Mouse (Mus musculus): ENCODE measurements around the gene Zfp384.

Gene Zfp384

GRCm38 (mm10) chr6:125009129-125009180 lies at the start of gene Zfp384:
Gene Zfp384, plus strand, starts transcription at chr6:125009145.
- no peak for DNase-seq (ENCODE audit: low read depth, low spot score)

GRCm38 (mm10) chr6:124959960-124960359 lies 49.0 kb upstream of the Zfp384 start:
- no peak for DNase-seq (ENCODE audit: low read depth, low spot score)

DNA sequence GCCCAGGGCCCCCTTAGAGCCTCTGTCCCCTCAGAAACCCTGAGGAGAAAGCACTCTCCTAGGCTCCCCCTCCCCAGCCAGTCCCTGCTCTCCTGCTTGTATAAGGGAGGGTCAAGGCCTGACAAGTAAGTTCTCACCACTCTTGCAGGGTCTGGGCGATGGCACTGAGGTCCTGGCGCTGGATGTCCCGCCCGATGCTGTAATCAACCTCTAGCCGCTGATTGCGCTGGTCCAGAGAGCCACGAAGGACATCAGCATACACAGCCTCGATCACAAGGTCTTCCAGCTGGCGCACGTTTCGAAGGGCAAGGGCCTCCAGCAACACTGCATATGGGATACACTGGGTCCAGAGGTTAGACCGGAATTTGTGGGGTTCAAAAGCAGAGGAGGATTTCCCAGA lies 47.9 kb upstream of the Zfp384 start:
- no peak for DNase-seq (ENCODE audit: low read depth, low spot score)

DNA sequence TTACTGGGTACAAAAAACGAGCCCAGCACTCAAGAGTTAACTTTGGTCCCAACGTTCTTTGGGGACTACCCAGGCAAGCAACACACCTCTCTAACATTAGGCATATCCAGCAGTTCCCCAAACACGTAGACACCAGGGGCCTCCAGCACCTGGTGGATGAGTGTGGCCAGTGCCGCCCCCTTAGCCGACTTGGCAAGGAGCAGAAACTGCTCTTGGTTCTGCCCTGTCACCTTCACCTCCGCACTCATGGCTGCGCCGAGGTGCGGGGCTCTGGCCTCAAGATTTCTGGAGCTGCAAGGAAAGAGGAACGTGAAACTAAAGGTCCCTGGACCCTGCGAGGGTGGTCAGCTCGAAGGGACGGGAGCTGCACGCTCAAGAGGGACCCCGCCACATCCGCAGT lies 44.3 kb upstream of the Zfp384 start:
- no peak for DNase-seq (ENCODE audit: low read depth, low spot score)

DNA sequence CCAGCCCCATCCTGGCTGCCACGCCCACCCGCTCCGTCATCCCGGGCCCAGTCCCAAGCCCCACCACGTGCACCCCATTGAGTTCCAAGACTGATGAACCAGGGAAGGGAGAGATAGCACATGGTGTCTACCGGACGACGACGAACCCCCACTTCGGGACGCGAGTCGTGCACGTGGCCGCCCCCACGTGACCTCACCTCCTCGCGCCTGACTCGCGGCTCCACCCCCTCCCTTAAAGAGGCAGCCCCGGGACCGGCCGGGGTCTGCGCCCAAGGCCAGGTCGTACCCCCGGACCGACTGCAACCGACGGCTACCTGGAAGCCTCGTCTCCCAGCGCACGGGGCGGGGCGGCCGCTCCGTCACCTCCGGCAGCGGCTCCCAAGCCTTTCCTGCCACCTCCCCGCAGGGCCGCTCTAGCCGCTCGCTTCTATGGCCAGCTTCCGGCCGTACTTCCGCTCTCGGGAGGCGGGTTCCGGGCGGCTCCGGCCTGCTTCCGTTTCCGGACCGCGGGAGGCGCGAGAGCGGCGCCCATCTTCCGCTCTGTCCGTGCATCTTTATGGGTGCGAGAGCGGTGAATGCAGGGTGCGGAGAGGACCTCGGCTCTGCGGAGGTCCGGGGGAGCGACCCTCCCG lies 43.7 kb upstream of the Zfp384 start, which contains the start of gene Cops7a:
Gene Cops7a (minus strand): TSS at position 451 of the 632 bp plus-strand sequence.
- peak; percentile 95 for DNase-seq (ENCODE audit: low read depth, low spot score)

DNA sequence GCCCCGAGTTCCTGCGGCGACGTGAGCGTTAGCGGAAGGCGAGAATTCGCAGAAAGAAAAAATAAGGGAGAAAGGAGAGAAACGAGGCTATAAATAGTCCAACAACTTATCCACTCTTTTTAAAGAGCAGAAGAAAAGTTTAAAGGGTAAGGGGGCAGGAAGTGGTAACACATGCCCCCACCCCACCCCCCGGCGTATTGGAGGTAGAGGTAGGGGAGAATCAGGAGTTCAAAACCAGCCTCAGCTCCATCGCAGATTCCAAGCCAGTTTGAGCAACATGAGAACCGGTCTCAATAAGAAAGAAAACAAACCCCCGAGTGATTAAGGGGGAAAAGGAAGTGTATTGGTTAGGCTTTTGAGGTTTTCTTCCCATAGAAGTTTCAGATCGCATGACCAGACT lies 43.2 kb upstream of the Zfp384 start:
- DNase-seq (ENCODE audit: low read depth, low spot score): no peak

GRCm38 (mm10) chr6:124966466-124967118 lies 42.4 kb upstream of the Zfp384 start:
- DNase-seq (ENCODE audit: low read depth, low spot score): no peak

DNA sequence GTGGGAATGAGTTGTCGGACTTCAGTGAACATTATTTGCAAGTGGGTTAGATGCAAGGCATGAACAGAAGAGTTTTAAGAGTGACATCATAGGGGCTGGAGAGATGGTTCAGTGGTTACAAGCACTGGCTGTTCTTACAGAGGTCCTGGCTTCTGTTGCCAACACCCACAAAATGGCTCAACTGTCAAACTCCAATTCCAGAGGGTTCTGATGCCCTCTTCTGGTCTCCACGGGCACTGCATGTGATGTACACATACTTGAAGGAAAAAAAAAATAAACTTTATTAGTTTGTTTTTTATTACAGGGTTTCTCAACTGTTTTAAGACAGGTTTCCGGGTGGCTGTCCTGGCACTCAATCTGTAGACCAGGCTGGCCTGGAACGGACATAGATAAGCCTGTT lies 41.2 kb upstream of the Zfp384 start:
- no peak for DNase-seq (ENCODE audit: low read depth, low spot score)

DNA sequence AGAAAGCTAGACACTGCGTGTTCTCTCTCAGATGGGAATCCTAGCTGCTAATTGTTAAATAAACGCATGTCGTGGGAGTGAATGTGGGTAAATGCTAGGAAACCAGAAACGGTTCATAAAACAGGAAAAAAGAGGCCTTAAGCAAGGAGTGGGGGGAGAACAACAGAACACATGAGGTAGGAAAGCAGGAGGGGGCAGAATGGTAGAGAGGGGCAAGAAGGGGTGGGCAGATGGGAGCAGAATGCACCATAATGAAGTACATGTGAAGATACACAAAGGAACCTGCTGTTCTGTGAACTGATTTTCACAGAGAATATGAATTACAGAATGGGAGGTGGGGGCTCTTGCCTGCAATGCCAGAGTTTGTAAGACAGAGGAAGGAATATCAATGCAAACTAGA lies 16.7 kb upstream of the Zfp384 start:
- no peak for DNase-seq (ENCODE audit: low read depth, low spot score)

DNA sequence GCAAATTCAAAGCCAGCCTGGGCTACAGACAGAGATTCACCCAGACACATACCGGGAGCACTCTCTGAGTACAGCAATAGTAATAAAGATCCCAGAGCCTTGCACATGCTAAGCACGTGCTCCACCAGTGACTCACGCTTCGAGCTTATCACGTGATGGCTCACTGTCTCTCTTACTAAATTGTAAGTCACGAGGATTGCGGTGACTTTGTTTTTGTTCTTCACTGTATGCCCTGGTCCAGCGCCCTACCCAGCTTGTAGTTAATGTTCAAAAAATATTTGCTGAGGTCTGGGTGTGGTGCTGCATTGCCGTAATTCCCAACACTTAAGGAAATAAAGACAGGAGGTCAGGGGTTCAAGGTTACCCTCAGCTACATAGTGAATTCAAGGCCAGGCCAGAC lies 15.6 kb upstream of the Zfp384 start:
- no peak for DNase-seq (ENCODE audit: low read depth, low spot score)

- no peak for DNase-seq (ENCODE audit: low read depth, low spot score)
These were observed 15.1 kb upstream of the Zfp384 start for GRCm38 (mm10) chr6:124993876-124994275.

DNA sequence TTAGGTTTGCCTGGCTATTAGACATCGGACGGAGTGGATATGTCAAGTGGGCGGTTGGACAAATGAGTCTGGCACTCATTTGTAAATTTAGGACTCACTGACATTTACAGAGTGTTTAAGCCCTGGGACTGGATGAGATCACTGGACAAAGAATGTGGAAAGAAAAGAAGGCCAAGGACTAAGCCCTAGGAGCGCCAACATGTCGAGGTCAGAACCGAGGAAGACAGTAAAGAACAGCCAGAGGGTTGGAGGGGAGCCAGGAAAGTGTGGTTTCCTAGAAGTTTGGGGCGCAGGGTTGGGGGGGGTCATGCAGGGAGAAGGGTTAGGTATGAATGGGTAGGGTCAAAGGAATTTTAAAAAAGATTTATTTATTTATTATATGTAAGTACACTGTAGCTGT lies 13.7 kb upstream of the Zfp384 start:
- no peak for DNase-seq (ENCODE audit: low read depth, low spot score)

DNA sequence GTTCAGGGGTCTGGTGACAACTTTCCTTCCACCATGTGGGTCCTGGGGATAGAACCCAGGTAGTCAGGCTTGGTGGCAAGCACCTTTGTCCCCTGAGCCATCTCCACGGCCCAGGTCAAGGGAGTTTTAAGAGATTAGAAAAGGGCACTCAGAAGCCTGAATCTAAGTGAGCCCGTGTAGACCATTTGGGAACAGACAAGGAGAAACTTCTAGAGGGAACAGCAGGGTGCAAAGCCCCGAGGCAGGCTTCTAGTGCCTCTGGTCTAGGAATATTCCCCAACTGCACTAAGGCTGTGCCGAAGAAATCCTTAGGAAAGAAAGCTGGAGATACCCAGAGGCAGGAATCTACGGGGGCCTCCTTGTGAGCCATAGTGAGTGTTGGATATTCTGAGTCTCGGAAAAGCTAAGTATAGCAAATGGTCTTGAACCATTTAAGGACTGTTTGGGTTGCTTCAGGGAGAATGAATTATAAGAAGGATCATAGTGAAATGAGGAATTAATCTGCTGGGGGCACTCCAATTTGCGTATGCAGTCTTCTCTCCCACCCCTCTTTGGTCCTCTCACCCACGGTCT lies 13.0 kb upstream of the Zfp384 start:
- no peak for DNase-seq (ENCODE audit: low read depth, low spot score)

GRCm38 (mm10) chr6:124996551-124997501 lies 12.1 kb upstream of the Zfp384 start, which contains the start of gene Pianp:
Gene Pianp, plus strand, starts transcription at chr6:124996694.
- DNase-seq (ENCODE audit: low read depth, low spot score): peak; percentile 58

DNA sequence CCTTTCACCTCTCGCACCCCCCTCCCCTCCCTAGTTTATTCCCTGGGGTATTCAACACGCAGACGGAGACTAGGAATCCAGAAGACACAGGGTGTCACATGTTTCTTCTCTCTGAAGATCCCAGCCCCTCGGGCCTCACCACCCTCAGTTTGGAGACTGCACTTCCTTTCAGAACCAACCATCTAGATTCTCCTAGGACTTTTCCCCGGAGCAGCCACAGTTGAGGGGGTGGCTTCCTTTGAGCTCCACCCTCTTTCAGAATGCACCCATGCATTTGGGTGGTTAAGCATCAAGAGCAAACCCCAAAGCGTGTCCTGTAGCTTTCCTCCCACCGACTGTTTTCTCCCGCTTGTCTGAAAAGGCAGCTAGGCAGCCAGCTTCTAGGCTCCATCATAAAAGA lies 10.9 kb upstream of the Zfp384 start:
- DNase-seq (ENCODE audit: low read depth, low spot score): no peak

DNA sequence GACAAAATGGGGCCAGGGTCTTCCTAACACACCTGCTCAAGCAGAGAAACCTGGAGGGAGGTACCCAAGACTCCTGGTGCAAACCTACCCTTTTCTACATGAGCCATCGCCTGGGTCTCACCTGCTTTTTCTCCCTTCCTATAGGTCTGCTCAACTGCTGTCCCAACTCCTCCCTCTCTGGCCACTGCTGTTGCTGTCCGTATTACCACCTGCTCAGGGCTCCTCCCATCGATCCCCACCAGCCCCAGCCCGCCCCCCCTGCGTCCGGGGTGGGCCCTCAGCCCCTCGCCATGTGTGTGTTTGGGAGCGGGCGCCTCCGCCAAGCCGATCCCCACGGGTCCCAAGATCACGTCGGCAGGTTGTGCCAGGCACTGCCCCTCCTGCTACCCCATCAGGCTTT lies 9.9 kb upstream of the Zfp384 start:
- no peak for DNase-seq (ENCODE audit: low read depth, low spot score)

DNA sequence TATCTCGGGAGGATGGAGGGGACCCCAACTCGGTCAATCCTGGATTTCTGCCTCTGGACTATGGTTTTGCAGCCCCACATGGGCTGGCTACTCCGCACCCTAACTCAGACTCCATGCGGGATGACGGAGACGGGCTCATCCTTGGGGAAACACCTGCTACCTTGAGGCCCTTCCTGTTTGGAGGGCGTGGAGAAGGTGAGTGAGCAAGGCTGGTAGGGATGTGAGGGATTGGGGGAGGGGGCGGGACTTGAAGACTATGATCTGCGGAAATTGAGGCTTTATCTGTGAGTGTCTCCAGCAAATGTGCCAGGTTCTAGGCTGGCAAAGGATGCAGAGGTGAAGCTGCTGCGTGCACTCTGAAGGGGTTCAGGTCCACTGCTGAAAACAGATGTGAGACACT lies 9.4 kb upstream of the Zfp384 start:
- no peak for DNase-seq (ENCODE audit: low read depth, low spot score)

- no peak for DNase-seq (ENCODE audit: low read depth, low spot score)
These were observed 5.2 kb upstream of the Zfp384 start for GRCm38 (mm10) chr6:125003706-125004105.

DNA sequence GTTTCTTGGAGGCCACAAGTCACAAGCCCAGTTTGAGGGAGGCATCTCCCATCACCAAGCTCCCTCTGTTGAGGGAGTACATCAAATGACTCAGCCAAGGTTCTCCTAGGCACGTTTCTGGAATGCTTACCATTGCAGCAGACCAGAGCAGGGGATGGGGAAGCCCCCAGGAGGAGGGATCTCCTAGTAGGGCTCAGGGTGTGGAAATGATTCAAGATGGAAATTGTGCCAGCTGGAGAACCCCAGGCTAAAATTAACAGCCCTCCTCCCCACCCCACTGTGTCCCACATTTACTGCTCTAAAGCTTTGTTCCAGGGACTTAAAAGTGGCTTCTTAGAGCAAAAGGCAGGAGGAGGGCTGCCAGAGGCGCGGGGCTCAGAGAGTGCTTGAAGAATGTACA lies 3.9 kb upstream of the Zfp384 start:
- DNase-seq (ENCODE audit: low read depth, low spot score): no peak

GRCm38 (mm10) chr6:125008060-125008459 lies 885 bp upstream of the Zfp384 start:
- no peak for DNase-seq (ENCODE audit: low read depth, low spot score)

- DNase-seq (ENCODE audit: low read depth, low spot score): peak; percentile 97
These were observed 288 bp upstream of the Zfp384 start for GRCm38 (mm10) chr6:125008586-125009128.

Measured in retina, postnatal 7 days (tissue).